Mouse (Mus musculus) neural tube, embryonic 15.5 days (tissue): ENCODE measurements around the gene Ccn5. TPM values are rescaled to one million over a fixed set of nuclear protein-coding genes. Genes with fewer than 3 reads are reported as not detected.

Experiments
- ATAC-seq: fragments of 200-750 bp; cut with Nextera tagmentation; 2 replicates; pipeline ENCODE4 v1.8.0; 2017; ENCODE audit warnings: mild to moderate bottlenecking, moderate TSS enrichment, moderate library complexity; ENCODE audit not compliant: low FRiP score
- H3K27ac ChIP-seq: fragments of 300-500 bp; sonication (generic); replicated peaks from 2 replicates; pipeline ENCODE4 v1.5.1; 2015; ENCODE audit warnings: mild to moderate bottlenecking, inconsistent platforms
- H3K27me3 ChIP-seq: fragments of 300-500 bp; sonication (generic); replicated peaks from 2 replicates; pipeline ENCODE4 v1.6.1; 2015; ENCODE audit warnings: inconsistent platforms
- H3K36me3 ChIP-seq: fragments of 300-500 bp; sonication (generic); 2 replicates; pipeline ENCODE4 v1.6.1; 2015; ENCODE audit warnings: inconsistent platforms
- H3K4me1 ChIP-seq: fragments of 300-500 bp; sonication (generic); 2 replicates; pipeline ENCODE4 v1.6.1; 2015; ENCODE audit warnings: inconsistent platforms
- H3K4me2 ChIP-seq: fragments of 300-500 bp; sonication (generic); 2 replicates; pipeline ENCODE4 v1.6.1; 2015; ENCODE audit warnings: inconsistent platforms, mild to moderate bottlenecking, moderate library complexity
- H3K4me3 ChIP-seq: fragments of 300-500 bp; sonication (generic); replicated peaks from 2 replicates; pipeline ENCODE4 v1.5.1; 2015; ENCODE audit warnings: mild to moderate bottlenecking, inconsistent platforms
- H3K9ac ChIP-seq: fragments of 300-500 bp; sonication (generic); replicated peaks from 2 replicates; pipeline ENCODE4 v1.6.1; 2015; ENCODE audit warnings: mild to moderate bottlenecking, inconsistent platforms
- H3K9me3 ChIP-seq: fragments of 300-500 bp; sonication (generic); replicated peaks from 2 replicates; pipeline ENCODE4 v1.6.1; 2016; ENCODE audit warnings: inconsistent platforms
- WGBS: fragments of 180-500 bp; shearing (Covaris S2); methylation state at CpG from one replicate; pipeline ENCODE4 v1.1.7; 2015; ENCODE audit warnings: mixed read lengths; 5-methylcytosine and 5-hydroxymethylcytosine counted together
- polyA plus RNA-seq: library from polyadenylated mRNA; unstranded; fragments of >200 nt; fragmentation: Nextera tagmentation; extraction: Ambion mirVana; gene quantifications from 2 replicates; pipeline ENCODE4 v1.2.1, GENCODE M21; 2015

Ccn5 gene
- 0.31 and 0.54 TPM in 2 replicates for polyA plus RNA-seq

GRCm38 (mm10) chr2:163820607-163821006 is at the start of gene Ccn5:
Gene Ccn5 (plus strand): TSS chr2:163820861.
- Histone ChIP-seq H3K4me3 (no peak within 1 kb of the TSS), H3K36me3 (no peaks in the 10 kb centered on the region), H3K4me2 (no peak within 1 kb of the TSS), H3K9ac (no peak within 1 kb of the TSS), H3K27me3 (no peaks in the 10 kb centered on the region), H3K4me1 (no peaks in the 10 kb centered on the region), H3K27ac (no peak within 1 kb of the TSS), H3K9me3 (no peaks in the 10 kb centered on the region)
- no peak for ATAC-seq
- WGBS = 67% methylated on average over 4 of the region's 4 CpGs

DNA sequence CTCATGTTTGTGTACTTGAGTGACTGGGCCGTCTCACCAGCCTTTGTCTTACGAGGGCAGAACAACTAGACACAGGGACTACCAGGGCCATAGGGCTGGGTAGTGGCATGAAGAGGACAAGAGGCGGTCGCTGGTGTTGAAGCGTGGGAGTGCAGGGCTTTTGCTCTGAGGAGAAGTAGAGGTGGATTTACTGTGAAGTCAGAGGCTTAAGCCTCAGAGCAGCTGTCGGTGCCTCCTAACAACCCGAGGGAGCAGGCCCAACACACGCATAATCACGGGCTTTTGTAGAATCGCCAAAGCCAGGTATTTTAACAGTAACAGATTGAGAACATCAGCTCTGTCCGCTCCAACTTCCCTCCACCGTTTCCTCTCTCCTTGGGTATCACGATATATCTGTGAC is 44.0 kb upstream of the Ccn5 start:
- no peak for ATAC-seq
- no peaks in the 10 kb centered on the region for H3K9me3 ChIP-seq
- H3K9ac ChIP-seq = no peak overlapping the region
- no peak overlapping the region for H3K27ac ChIP-seq
- H3K36me3 ChIP-seq = no peaks in the 10 kb centered on the region
- H3K4me1 ChIP-seq = 0 out of 2 replicates have a peak, but pooled peaks cover 3% of the 10 kb centered on the region
- 23% methylated on average over 13 of the region's 13 CpGs for WGBS
- H3K27me3 ChIP-seq = no peaks in the 10 kb centered on the region
- no peak overlapping the region for H3K4me2 ChIP-seq
- no peak overlapping the region for H3K4me3 ChIP-seq

- H3K4me1 ChIP-seq = 0 out of 2 replicates have a peak, but pooled peaks cover 3% of the 10 kb centered on the region
Observed at GRCm38 (mm10) chr2:163777061-163777460, 43.6 kb upstream of the Ccn5 start.

GRCm38 (mm10) chr2:163778896-163779295 is 41.8 kb upstream of the Ccn5 start:
- no peak for ATAC-seq
- Histone ChIP-seq H3K4me3 (no peak overlapping the region), H3K9ac (no peak overlapping the region), H3K4me2 (no peak overlapping the region), H3K36me3 (no peaks in the 10 kb centered on the region), H3K27ac (no peak overlapping the region), H3K27me3 (no peaks in the 10 kb centered on the region), H3K9me3 (no peaks in the 10 kb centered on the region), H3K4me1 (0 out of 2 replicates have a peak, but pooled peaks cover 3% of the 10 kb centered on the region)
- 61% methylated on average over 4 of the region's 4 CpGs for WGBS

More at GRCm38 (mm10) chr2:163777061-163777460, 43.6 kb upstream of the Ccn5 start:
- WGBS = 3% methylated on average over 2 of the region's 2 CpGs
- no peaks in the 10 kb centered on the region for H3K36me3 ChIP-seq
- no peaks in the 10 kb centered on the region for H3K27me3 ChIP-seq
- H3K4me2 ChIP-seq = no peak overlapping the region
- no peak overlapping the region for H3K9ac ChIP-seq
- H3K27ac ChIP-seq = no peak overlapping the region
- no peak for ATAC-seq
- H3K4me3 ChIP-seq = no peak overlapping the region
- no peaks in the 10 kb centered on the region for H3K9me3 ChIP-seq

GRCm38 (mm10) chr2:163783368-163783767 is 37.3 kb upstream of the Ccn5 start:
- no peak overlapping the region for H3K4me3 ChIP-seq
- 89% methylated on average over 6 of the region's 6 CpGs for WGBS
- H3K36me3 ChIP-seq = no peaks in the 10 kb centered on the region
- no peaks in the 10 kb centered on the region for H3K4me1 ChIP-seq
- no peak overlapping the region for H3K27ac ChIP-seq
- no peaks in the 10 kb centered on the region for H3K27me3 ChIP-seq
- no peak for ATAC-seq
- no peak overlapping the region for H3K9ac ChIP-seq
- H3K9me3 ChIP-seq = no peaks in the 10 kb centered on the region
- no peak overlapping the region for H3K4me2 ChIP-seq

- ATAC-seq = no peak
- H3K4me3 ChIP-seq = no peak overlapping the region
- H3K9ac ChIP-seq = no peak overlapping the region
- H3K4me1 ChIP-seq = no peaks in the 10 kb centered on the region
- H3K4me2 ChIP-seq = no peak overlapping the region
- no peaks in the 10 kb centered on the region for H3K36me3 ChIP-seq
- H3K9me3 ChIP-seq = no peaks in the 10 kb centered on the region
- H3K27me3 ChIP-seq = no peaks in the 10 kb centered on the region
- 82% methylated on average over 4 of the region's 4 CpGs for WGBS
- H3K27ac ChIP-seq = no peak overlapping the region
Observed at GRCm38 (mm10) chr2:163783901-163784300, 36.8 kb upstream of the Ccn5 start.

DNA sequence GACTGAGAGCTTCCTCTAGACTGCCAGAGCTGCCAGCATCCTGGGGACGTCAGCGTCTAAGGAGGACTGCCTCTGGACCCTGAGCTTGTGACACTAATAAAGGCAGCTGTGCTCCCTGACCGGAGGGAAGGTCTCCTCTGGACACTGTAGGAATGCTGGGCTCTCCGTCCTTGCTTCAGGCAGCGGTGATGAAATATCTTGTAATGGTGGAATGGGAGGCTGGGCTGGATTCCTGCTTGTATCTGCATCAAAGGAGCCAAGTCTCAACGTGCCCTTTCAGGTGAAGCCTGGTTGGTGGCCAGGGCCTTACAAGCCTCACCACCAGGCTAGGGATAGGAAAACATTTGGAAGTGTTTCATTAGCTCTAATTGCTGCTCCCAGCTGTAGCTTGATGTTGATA is 33.6 kb upstream of the Ccn5 start:
- H3K27me3 ChIP-seq = no peaks in the 10 kb centered on the region
- H3K36me3 ChIP-seq = no peaks in the 10 kb centered on the region
- H3K9ac ChIP-seq = no peak overlapping the region
- H3K4me3 ChIP-seq = no peak overlapping the region
- H3K4me2 ChIP-seq = no peak overlapping the region
- H3K4me1 ChIP-seq = no peaks in the 10 kb centered on the region
- H3K9me3 ChIP-seq = no peaks in the 10 kb centered on the region
- WGBS = 86% methylated on average over 6 of the region's 6 CpGs
- H3K27ac ChIP-seq = no peak overlapping the region
- no peak for ATAC-seq

GRCm38 (mm10) chr2:163787709-163788108 is 33.0 kb upstream of the Ccn5 start:
- H3K9ac ChIP-seq = no peak overlapping the region
- H3K36me3 ChIP-seq = no peaks in the 10 kb centered on the region
- no peak overlapping the region for H3K4me2 ChIP-seq
- no peaks in the 10 kb centered on the region for H3K4me1 ChIP-seq
- 57% methylated on average over 3 of the region's 3 CpGs for WGBS
- no peak overlapping the region for H3K27ac ChIP-seq
- no peaks in the 10 kb centered on the region for H3K9me3 ChIP-seq
- ATAC-seq = 0 out of 2 replicates have a peak, but pooled peaks have one; percentile 55
- no peak overlapping the region for H3K4me3 ChIP-seq
- no peaks in the 10 kb centered on the region for H3K27me3 ChIP-seq

DNA sequence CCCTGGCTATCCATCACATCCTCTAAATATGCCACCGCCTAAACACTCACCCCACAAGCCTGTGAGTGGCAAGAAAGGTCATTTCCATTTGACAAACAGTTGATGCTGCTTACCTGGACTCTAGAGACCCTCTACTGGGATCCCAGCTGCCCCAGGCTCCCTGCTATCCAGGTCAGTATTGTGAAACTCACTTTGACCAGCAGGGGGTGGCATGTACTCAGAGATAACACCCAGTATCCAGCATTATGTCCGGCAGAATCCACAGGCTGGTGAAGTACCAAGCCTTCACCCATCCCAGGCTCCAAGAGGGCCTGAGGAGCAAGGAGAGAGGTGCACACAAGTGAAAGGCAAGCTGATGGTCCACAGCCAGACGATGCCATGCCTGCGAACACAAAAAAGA is 32.2 kb upstream of the Ccn5 start:
- Histone ChIP-seq H3K27ac (no peak overlapping the region), H3K36me3 (no peaks in the 10 kb centered on the region), H3K4me1 (no peaks in the 10 kb centered on the region), H3K4me3 (no peak overlapping the region), H3K4me2 (no peak overlapping the region), H3K9ac (no peak overlapping the region), H3K27me3 (no peaks in the 10 kb centered on the region), H3K9me3 (no peaks in the 10 kb centered on the region)
- WGBS = 82% methylated on average over 4 of the region's 4 CpGs
- ATAC-seq = no peak

DNA sequence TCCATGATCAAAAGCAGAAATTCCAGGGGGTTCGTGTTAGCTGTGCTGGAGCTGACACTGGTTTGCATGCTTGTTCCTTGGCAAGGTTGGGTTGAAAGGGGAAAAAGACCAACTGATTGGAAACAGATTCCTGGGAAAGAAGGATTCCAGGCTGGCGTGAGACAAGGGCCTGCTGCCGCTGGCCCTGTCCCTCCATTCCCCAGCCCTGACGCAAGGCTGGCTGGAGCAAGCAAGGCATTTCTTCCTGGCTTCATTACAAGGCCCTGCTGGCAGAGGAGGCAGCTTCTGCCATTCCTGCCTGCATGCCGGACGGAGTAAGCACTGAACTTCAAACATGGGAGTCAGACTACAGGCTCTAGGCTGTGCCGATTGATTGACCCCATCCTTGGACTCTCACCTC is 22.2 kb upstream of the Ccn5 start:
- H3K4me2 ChIP-seq = no peak overlapping the region
- H3K4me3 ChIP-seq = no peak overlapping the region
- WGBS = 86% methylated on average over 7 of the region's 7 CpGs
- H3K36me3 ChIP-seq = no peaks in the 10 kb centered on the region
- no peaks in the 10 kb centered on the region for H3K27me3 ChIP-seq
- no peaks in the 10 kb centered on the region for H3K9me3 ChIP-seq
- no peak overlapping the region for H3K9ac ChIP-seq
- no peaks in the 10 kb centered on the region for H3K4me1 ChIP-seq
- ATAC-seq = no peak
- no peak overlapping the region for H3K27ac ChIP-seq

GRCm38 (mm10) chr2:163800832-163801231 is 19.8 kb upstream of the Ccn5 start:
- Histone ChIP-seq H3K4me2 (no peak overlapping the region), H3K9me3 (no peaks in the 10 kb centered on the region), H3K4me3 (no peak overlapping the region), H3K9ac (no peak overlapping the region), H3K27ac (no peak overlapping the region), H3K36me3 (no peaks in the 10 kb centered on the region), H3K4me1 (no peaks in the 10 kb centered on the region), H3K27me3 (no peaks in the 10 kb centered on the region)
- ATAC-seq = no peak
- WGBS = 31% methylated on average over 3 of the region's 3 CpGs

- H3K4me2 ChIP-seq = no peak overlapping the region
- H3K4me3 ChIP-seq = no peak overlapping the region
- H3K9ac ChIP-seq = no peak overlapping the region
- no peaks in the 10 kb centered on the region for H3K9me3 ChIP-seq
- WGBS = 86% methylated on average over 5 of the region's 5 CpGs
- no peak overlapping the region for H3K27ac ChIP-seq
- no peaks in the 10 kb centered on the region for H3K36me3 ChIP-seq
- no peaks in the 10 kb centered on the region for H3K27me3 ChIP-seq
- no peaks in the 10 kb centered on the region for H3K4me1 ChIP-seq
- no peak for ATAC-seq
Observed at GRCm38 (mm10) chr2:163801406-163801805, 19.3 kb upstream of the Ccn5 start.

- Histone ChIP-seq H3K27ac (no peak overlapping the region), H3K27me3 (no peaks in the 10 kb centered on the region), H3K9me3 (no peaks in the 10 kb centered on the region), H3K36me3 (no peaks in the 10 kb centered on the region), H3K4me2 (no peak overlapping the region), H3K9ac (no peak overlapping the region), H3K4me1 (no peaks in the 10 kb centered on the region), H3K4me3 (no peak overlapping the region)
- no peak for ATAC-seq
- WGBS = 85% methylated on average over 5 of the region's 5 CpGs
Observed at GRCm38 (mm10) chr2:163803838-163804237, 16.8 kb upstream of the Ccn5 start.
